Mouse (Mus musculus) adrenal gland (tissue): ENCODE results near the gene Hecw2.

ENCODE experiments used
- intact Hi-C: fragments of 180-260 bp; cut with DNase I; formaldehyde crosslinking; loops from one replicate; pipeline ENCODE4 v1.15.1; 2025

The Hecw2 gene

GRCm38 (mm10) chr1:54119638-54120320, 75.2 kb downstream of the Hecw2 start:
- intact Hi-C loops, result no loop called here

- intact Hi-C loops, result no loop called here
These were observed 76.5 kb downstream of the Hecw2 start for GRCm38 (mm10) chr1:54118342-54118973.

- intact Hi-C loops, result no loop called here
These were observed 83.9 kb downstream of the Hecw2 start for GRCm38 (mm10) chr1:54110920-54111605.

- intact Hi-C loops, result no loop called here
These were observed 85.7 kb downstream of the Hecw2 start for GRCm38 (mm10) chr1:54109255-54109654.

- intact Hi-C loops, result no loop called here
These were observed 88.2 kb downstream of the Hecw2 start for GRCm38 (mm10) chr1:54106756-54107155.

- intact Hi-C loops, result no loop called here
These were observed 115.3 kb downstream of the Hecw2 start for GRCm38 (mm10) chr1:54079708-54080107.

- intact Hi-C loops, result no loop called here
These were observed 120.5 kb downstream of the Hecw2 start for GRCm38 (mm10) chr1:54074456-54074855.

- intact Hi-C loops, result no loop called here
These were observed 124.8 kb downstream of the Hecw2 start for GRCm38 (mm10) chr1:54070121-54070520.

- intact Hi-C loops, result no loop called here
These were observed 126.7 kb downstream of the Hecw2 start for GRCm38 (mm10) chr1:54068248-54068647.

- intact Hi-C loops, result no loop called here
These were observed 129.5 kb downstream of the Hecw2 start for GRCm38 (mm10) chr1:54065434-54065833.

GRCm38 (mm10) chr1:54061078-54061477, 133.9 kb downstream of the Hecw2 start:
- intact Hi-C loops, result no loop called here

- intact Hi-C loops, result no loop called here
These were observed 135.2 kb downstream of the Hecw2 start for GRCm38 (mm10) chr1:54059731-54060130.

- intact Hi-C loops, result no loop called here
These were observed 142.2 kb downstream of the Hecw2 start for GRCm38 (mm10) chr1:54052771-54053170.

GRCm38 (mm10) chr1:54046923-54047322, 148.0 kb downstream of the Hecw2 start:
- intact Hi-C loops, result no loop called here

- intact Hi-C loops, result loop anchor here (5.0 kb wide), 2 partner anchors 132 to 293 kb away; no protein-coding TSS in a partner anchor
These were observed 155.9 kb downstream of the Hecw2 start for GRCm38 (mm10) chr1:54039062-54039461.

GRCm38 (mm10) chr1:54017686-54018085, 177.3 kb downstream of the Hecw2 start:
- intact Hi-C loops, result no loop called here

- intact Hi-C loops, result no loop called here
These were observed 179.2 kb downstream of the Hecw2 start for GRCm38 (mm10) chr1:54015739-54016138.

GRCm38 (mm10) chr1:54012414-54012813, 182.6 kb downstream of the Hecw2 start:
- intact Hi-C loops, result no loop called here

GRCm38 (mm10) chr1:54009418-54010064, 185.4 kb downstream of the Hecw2 start:
- intact Hi-C loops, result no loop called here

GRCm38 (mm10) chr1:54005860-54006386, 189.0 kb downstream of the Hecw2 start:
- intact Hi-C loops, result no loop called here

GRCm38 (mm10) chr1:54003288-54003687, 191.7 kb downstream of the Hecw2 start:
- intact Hi-C loops, result no loop called here

- intact Hi-C loops, result no loop called here
These were observed 192.9 kb downstream of the Hecw2 start for GRCm38 (mm10) chr1:54002077-54002476.
